Comparison of ENCODE assay signal across 8 mouse cellular contexts in the genomic region with DNA sequence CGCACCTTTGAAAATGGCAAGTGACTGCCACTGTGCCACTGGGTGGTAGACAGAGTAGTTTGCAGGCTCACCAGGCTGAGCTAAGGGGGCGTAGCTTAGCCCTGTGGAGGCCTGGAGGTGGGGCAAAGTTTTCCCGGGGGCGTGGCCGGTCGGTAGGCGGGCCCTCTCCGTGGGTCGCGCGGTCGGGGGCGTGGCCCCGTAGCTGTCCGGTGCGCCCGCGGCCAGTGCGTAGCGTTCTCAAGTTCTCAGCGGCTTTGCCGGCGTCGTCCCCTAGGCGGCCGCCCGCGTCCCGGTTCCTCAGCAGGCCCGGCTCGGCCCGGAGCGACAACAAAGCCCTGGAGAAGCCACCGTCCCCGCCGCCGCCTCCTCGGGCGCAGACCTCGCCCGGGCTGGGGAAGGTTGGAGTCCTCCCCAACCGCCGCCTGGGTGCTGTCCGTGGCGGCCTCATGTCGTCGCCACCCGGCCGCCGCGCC. TPM values are rescaled to one million over a fixed set of nuclear protein-coding genes. Genes with fewer than 3 reads are reported as not detected.
DNase-seq lines count a peak whose midpoint lies in the region; ATAC-seq and TF ChIP-seq lines count a peak whose summit lies in the region.

A gene (plus strand): TSS at position 191 of the 473 bp plus-strand sequence.

- H3K27ac ChIP-seq in cortical plate, adult 2 months (ENCODE audit: insufficient read depth, low read length), result no peak within 1 kb of the TSS

- H3K4me3 ChIP-seq in cortical plate, adult 2 months (ENCODE audit: insufficient read depth, low read length), result peak within 1 kb of the TSS; percentile 47

- no peaks in the 10 kb centered on the region for H3K4me1 ChIP-seq in cortical plate, adult 2 months (ENCODE audit: control insufficient read depth, insufficient read depth, low read length)

- no peak for TF ChIP-seq POLR2A in cortical plate, adult 2 months (IDR thresholded peaks at IDR 0.05; ENCODE audit: extremely low read depth, insufficient read depth, low read length)

- TF ChIP-seq CTCF in cortical plate, adult 2 months (IDR thresholded peaks at IDR 0.05; ENCODE audit: extremely low read depth, insufficient read depth, low read length), result no peak

- peak; percentile 82 for ATAC-seq in activated CD4-positive, CD25-positive, alpha-beta regulatory T cell, adult 4 months
- ATAC-seq in megakaryocyte progenitor cell, adult 5-6 weeks (replicated peaks; ENCODE audit: poor library complexity), result peak; percentile 80

- DNase-seq in gastrocnemius, postnatal 10 days, result peak; percentile 94
- peak; percentile 87 for DNase-seq in induced T-regulatory cell, adult 2 months (ENCODE audit: low read depth)
- peak; percentile 52 to 83 for DNase-seq in left cerebral cortex, adult 9 months (ENCODE audit: low spot score in 2 of 2)
- DNase-seq in right cerebral cortex, postnatal 14 days, result peak; percentile 83
- peak; percentile 93 to 94 for DNase-seq in urinary bladder, postnatal 36 days (ENCODE audit: low spot score in 2 of 2)

RNA-seq across cellular contexts. Expression of the gene that starts here (rescaled TPM):
- under 1 TPM; 0.17 to 0.97 TPM for polyA plus RNA-seq in activated CD4-positive, CD25-positive, alpha-beta regulatory T cell, adult 4 months (2017; shearing (Covaris generic))
- 3.2 and 3.6 TPM in 2 replicates for polyA plus RNA-seq in cortical plate, adult 2 months (2012; rRNA removed)
- total RNA-seq in gastrocnemius, postnatal 10 days (2021), result 1 to 10 TPM; 9.1 TPM
- 4.3 and 5.3 TPM in 2 replicates for total RNA-seq in megakaryocyte progenitor cell, adult 5-6 weeks (2015)
- 9.3 and 9.6 TPM in 2 replicates for total RNA-seq in megakaryocyte progenitor cell, adult 5-6 weeks (2017)

Comparison
In these comparisons a context has a peak if more than half of its experiments do, and no peak if none do; other contexts are left out.
1. Peak in ATAC-seq in activated CD4-positive, CD25-positive, alpha-beta regulatory T cell, adult 4 months; RNA of the gene not detected or under 1 TPM.